Mouse (Mus musculus) embryo, embryonic 10 days (tissue): ENCODE measurements at regions not wholly inside any gene's neighbourhood (a gene's known extent, or its start where the extent isn't known, plus 50 kb on each side); places are given as distances from the start of the nearest gene placed in this dataset.

Experiments used
- DNase-seq: peaks from one replicate; pipeline ENCODE4 v3.0.0-alpha.2; 2015; ENCODE audit warnings: low spot score

GRCm38 (mm10) chr17:64382894-64383293, 51.2 kb upstream of the Pja2 start:
- no peak for DNase-seq

- no peak for DNase-seq
Observed at GRCm38 (mm10) chr17:64383600-64383999, 51.9 kb upstream of the Pja2 start.

- DNase-seq = no peak
Observed at GRCm38 (mm10) chr17:64390349-64390748, 58.6 kb upstream of the Pja2 start.

- DNase-seq = no peak
Observed at GRCm38 (mm10) chr17:64397254-64397897, 65.7 kb upstream of the Pja2 start.

GRCm38 (mm10) chr17:64398114-64398692, 66.5 kb upstream of the Pja2 start:
- DNase-seq = no peak

- no peak for DNase-seq
Observed at GRCm38 (mm10) chr17:64398708-64399107, 67.0 kb upstream of the Pja2 start.

- no peak for DNase-seq
Observed at GRCm38 (mm10) chr17:64406742-64407254, 75.1 kb upstream of the Pja2 start.

- DNase-seq = peak; percentile 4
Observed at GRCm38 (mm10) chr17:64407255-64408011, 75.7 kb upstream of the Pja2 start.

GRCm38 (mm10) chr17:64425811-64426210, 94.1 kb upstream of the Pja2 start:
- DNase-seq = no peak

- DNase-seq = no peak
Observed at GRCm38 (mm10) chr17:64426536-64426935, 94.8 kb upstream of the Pja2 start.

GRCm38 (mm10) chr17:64439571-64439970, 107.9 kb upstream of the Pja2 start:
- no peak for DNase-seq

GRCm38 (mm10) chr17:64454736-64455135, 123.0 kb upstream of the Pja2 start:
- DNase-seq = no peak

GRCm38 (mm10) chr17:64466273-64466672, 134.3 kb upstream of the Man2a1 start:
- DNase-seq = no peak

GRCm38 (mm10) chr17:64466746-64467145, 133.8 kb upstream of the Man2a1 start:
- DNase-seq = no peak

- no peak for DNase-seq
Observed at GRCm38 (mm10) chr17:64467297-64467696, 133.2 kb upstream of the Man2a1 start.

GRCm38 (mm10) chr17:64469754-64470400, 130.7 kb upstream of the Man2a1 start:
- DNase-seq = peak; percentile 30

- DNase-seq = no peak
Observed at GRCm38 (mm10) chr17:64480607-64481038, 119.9 kb upstream of the Man2a1 start.

GRCm38 (mm10) chr17:64484835-64485234, 115.7 kb upstream of the Man2a1 start:
- DNase-seq = no peak

- no peak for DNase-seq
Observed at GRCm38 (mm10) chr17:64489769-64490335, 110.7 kb upstream of the Man2a1 start.

GRCm38 (mm10) chr17:64490664-64491063, 109.9 kb upstream of the Man2a1 start:
- no peak for DNase-seq

- DNase-seq = no peak
Observed at GRCm38 (mm10) chr17:64491922-64492353, 108.6 kb upstream of the Man2a1 start.
